Mouse (Mus musculus): ENCODE data around the gene Eprs. TPM values are rescaled to one million over a fixed set of nuclear protein-coding genes. Genes with fewer than 3 reads are reported as not detected.
"Not testable (repeated sequence)": the region's sequence is repeated elsewhere in the genome, so short reads cannot be mapped to it uniquely, and the experiment has no call there.

Eprs gene
- 10 to 100 TPM; 65.2 to 69.5 TPM for total RNA-seq (2021)
- long read RNA-seq, experiment 1, full-length matches to known transcripts: 39 of 70 reads
- long read RNA-seq, experiment 1, partial matches to known transcripts: 11 of 70 reads
- long read RNA-seq, experiment 1, other reads (novel, unspliced or antisense): 20 of 70 reads
- long read RNA-seq, experiment 2, full-length matches to known transcripts: 53 of 94 reads
- long read RNA-seq, experiment 2, partial matches to known transcripts: 15 of 94 reads
- long read RNA-seq, experiment 2, other reads (novel, unspliced or antisense): 26 of 94 reads

- Histone ChIP-seq H3K4me3 (peak within 1 kb of the TSS; percentile 94), H3K27ac (peak within 1 kb of the TSS; percentile 93)
- DNase-seq (ENCODE audit: low spot score in 2 of 2): peak; percentile 98 to 99
- TF ChIP-seq CTCF (conservative IDR thresholded peaks at IDR 0.05): no peak
Observed at GRCm38 (mm10) chr1:185362677-185363520, at the start of gene Eprs. Eprs (plus strand) TSS chr1:185363044.

DNA sequence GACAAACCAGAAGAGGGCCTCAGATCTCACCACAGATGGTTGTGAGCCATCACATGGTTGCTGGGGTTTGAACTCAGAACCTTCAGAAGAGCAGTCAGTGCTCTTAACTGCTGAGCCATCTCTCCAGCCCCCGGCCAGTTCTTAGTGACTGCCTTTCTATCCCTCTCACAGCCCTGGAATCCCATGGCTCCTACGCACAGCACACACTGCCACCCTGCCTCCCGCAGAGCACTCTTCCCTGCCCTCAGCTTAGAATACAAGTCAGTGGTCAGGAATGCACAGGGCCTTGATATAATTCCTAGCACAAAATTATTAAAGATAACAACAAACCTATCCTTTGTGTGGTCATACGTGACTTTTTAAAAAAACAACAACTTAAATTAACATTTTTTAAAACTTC, 48.3 kb upstream of the Eprs start:
- H3K27ac ChIP-seq: no peak overlapping the region
- DNase-seq (ENCODE audit: low spot score in 2 of 2): no peak
- TF ChIP-seq CTCF (conservative IDR thresholded peaks at IDR 0.05): no peak

GRCm38 (mm10) chr1:185315846-185316568, 46.8 kb upstream of the Eprs start:
- Histone ChIP-seq H3K4me3 (no peak overlapping the region), H3K27ac (peak overlapping the region; percentile 54)
- DNase-seq (ENCODE audit: low spot score in 2 of 2): peak; percentile 43 to 77
- no peak for TF ChIP-seq CTCF (conservative IDR thresholded peaks at IDR 0.05)

More for the DNA sequence above, 48.3 kb upstream of the Eprs start:
- H3K4me3 ChIP-seq: no peak overlapping the region

GRCm38 (mm10) chr1:185327754-185328345, 35.0 kb upstream of the Eprs start:
- not testable (repeated sequence) for DNase-seq (ENCODE audit: low spot score in 2 of 2); H3K27ac ChIP-seq; H3K4me3 ChIP-seq
- peak; percentile 44 for TF ChIP-seq CTCF (conservative IDR thresholded peaks at IDR 0.05)

GRCm38 (mm10) chr1:185328721-185329610, 33.9 kb upstream of the Eprs start, which contains the start of gene Iars2:
Iars2 (minus strand) TSS chr1:185329396.
- 0 out of 2 replicates have a peak, but pooled peaks have one; percentile 10 for TF ChIP-seq CTCF (conservative IDR thresholded peaks at IDR 0.05)
- H3K27ac ChIP-seq: peak within 1 kb of the TSS; percentile 96
- peak; percentile 87 to 94 for DNase-seq (ENCODE audit: low spot score in 2 of 2)
- H3K4me3 ChIP-seq: peak within 1 kb of the TSS; percentile 86

GRCm38 (mm10) chr1:185329851-185330250, 33.0 kb upstream of the Eprs start:
- Histone ChIP-seq H3K4me3 (no peak overlapping the region; the same call in 1 of the 2 replicates), H3K27ac (peak overlapping the region; percentile 96; the same call in 1 of the 2 replicates)
- DNase-seq (ENCODE audit: low spot score in 2 of 2): no peak
- no peak for TF ChIP-seq CTCF (conservative IDR thresholded peaks at IDR 0.05)

DNA sequence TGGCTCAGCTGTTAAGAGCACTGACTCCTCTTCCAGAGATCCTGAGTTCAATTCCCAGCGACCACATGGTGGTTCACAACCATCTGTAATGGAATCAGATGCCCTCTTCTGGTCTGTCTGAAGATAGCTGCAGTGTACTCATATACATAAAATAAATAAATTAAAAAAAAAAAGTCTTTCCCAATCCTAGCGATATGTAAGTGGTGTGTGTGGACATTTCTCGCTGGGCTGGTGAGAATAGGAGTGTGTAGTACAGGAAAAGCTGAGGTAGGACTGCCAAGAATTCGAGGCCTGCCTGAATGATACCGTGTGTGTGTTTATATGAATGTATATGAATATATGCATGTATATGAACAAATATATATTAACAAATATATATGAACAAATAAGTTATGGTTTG, 31.5 kb upstream of the Eprs start:
- H3K27ac ChIP-seq: peak overlapping the region; percentile 94
- peak; percentile 36 for TF ChIP-seq CTCF (conservative IDR thresholded peaks at IDR 0.05)
- no peak for DNase-seq (ENCODE audit: low spot score in 2 of 2)
- peak overlapping the region; percentile 68 for H3K4me3 ChIP-seq

DNA sequence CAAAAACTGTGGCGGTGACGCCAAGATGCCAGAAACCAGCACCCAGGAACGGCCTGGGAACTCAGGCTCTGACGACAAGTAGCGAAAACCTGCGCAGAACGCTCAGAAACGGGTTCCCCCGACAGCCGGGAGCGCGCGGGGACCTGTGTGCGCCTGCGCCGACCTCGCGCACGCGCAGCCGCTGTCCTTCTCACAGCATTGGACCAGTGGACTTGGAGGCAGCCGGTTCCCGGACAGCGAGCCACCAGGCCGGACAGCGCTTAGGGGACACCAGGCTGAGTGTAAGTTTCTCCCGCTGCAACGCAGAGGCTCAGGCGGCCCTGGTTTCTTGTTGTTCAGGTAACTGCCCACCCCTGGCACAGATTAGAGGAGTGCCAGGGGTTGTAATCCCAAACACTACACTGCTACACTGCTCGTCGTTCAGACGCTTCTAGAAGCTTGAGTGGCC, 30.8 kb upstream of the Eprs start, which contains the start of gene Bpnt1:
Bpnt1 (plus strand) TSS at position 167 of the 448 bp plus-strand sequence.
- H3K4me3 ChIP-seq: peak within 1 kb of the TSS; percentile 68
- peak; percentile 89 to 92 for DNase-seq (ENCODE audit: low spot score in 2 of 2)
- TF ChIP-seq CTCF (conservative IDR thresholded peaks at IDR 0.05): no peak
- peak within 1 kb of the TSS; percentile 94 for H3K27ac ChIP-seq

DNA sequence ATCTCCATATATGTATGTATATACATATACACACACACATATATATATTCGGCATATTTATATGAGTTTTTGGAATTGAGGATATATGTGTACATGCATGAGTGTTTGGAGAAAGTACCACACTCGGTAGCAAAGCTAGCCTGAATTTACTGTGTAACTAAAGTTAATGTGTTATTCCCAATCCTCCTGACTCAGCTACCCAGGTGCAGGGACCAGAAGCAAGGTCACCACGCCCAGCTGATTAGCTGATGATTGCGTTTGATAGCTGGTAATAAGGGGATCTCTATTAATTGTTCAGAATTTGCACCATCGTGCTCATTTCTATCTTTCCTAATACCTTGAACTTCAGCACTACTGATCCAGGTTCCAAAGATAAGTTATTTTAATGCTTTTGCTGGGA, 29.2 kb upstream of the Eprs start:
- TF ChIP-seq CTCF (conservative IDR thresholded peaks at IDR 0.05): no peak
- DNase-seq (ENCODE audit: low spot score in 2 of 2): no peak
- H3K4me3 ChIP-seq: no peak overlapping the region
- no peak overlapping the region for H3K27ac ChIP-seq

DNA sequence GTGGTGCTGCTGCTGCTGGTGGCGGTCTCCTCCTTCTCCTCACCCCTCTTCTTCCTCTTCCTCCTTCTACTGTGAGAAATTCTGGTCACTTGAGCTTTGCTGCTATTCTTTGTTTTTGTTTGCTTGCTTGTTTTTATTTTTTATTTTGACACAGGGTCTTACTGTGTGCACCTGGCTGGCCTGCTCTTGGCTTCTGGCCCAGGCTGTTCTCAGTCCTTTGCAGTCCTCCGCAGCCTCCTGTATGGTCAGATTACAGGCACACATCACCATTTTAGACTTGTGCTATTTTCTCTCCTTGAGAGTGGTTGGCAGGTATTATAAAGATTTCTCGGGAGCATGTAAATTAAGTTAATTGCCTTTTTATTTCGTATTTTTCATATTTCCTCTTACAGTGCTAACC, 28.7 kb upstream of the Eprs start:
- TF ChIP-seq CTCF (conservative IDR thresholded peaks at IDR 0.05): no peak
- H3K27ac ChIP-seq: no peak overlapping the region
- no peak overlapping the region for H3K4me3 ChIP-seq
- no peak for DNase-seq (ENCODE audit: low spot score in 2 of 2)

GRCm38 (mm10) chr1:185335231-185335765, 27.5 kb upstream of the Eprs start:
- no peak overlapping the region for H3K27ac ChIP-seq
- DNase-seq (ENCODE audit: low spot score in 2 of 2): no peak
- H3K4me3 ChIP-seq: no peak overlapping the region
- TF ChIP-seq CTCF (conservative IDR thresholded peaks at IDR 0.05): no peak
